Mouse (Mus musculus) spleen, postnatal 14 days (tissue): ENCODE results near the gene Hdac4.

Experiments
- DNase-seq, 2 experiments: peaks; one replicate each; pipeline ENCODE4 v3.0.0; 2021 to 2022; ENCODE audit warnings: low spot score in 2 of 2

Gene Hdac4

DNA sequence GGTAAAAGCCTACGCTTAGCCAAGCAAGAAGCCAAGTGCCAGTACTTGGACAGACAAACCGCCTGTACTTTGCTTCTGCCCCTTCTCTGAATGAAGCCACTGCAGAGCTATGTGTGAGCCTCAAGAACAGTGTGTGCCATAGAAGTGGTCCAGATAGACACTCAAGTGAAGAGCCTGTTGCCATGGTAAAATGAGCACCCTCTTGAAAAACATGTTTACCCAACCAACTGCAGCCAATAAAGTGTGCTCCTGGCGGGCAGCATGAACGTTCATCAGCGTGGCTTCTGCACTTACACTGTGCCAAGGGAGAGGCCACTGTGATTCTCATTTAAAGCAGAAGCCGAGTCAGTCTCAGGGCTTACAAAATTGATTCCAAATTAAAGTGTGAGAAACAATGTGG is 165.0 kb downstream of the Hdac4 start:
- DNase-seq = no peak

DNA sequence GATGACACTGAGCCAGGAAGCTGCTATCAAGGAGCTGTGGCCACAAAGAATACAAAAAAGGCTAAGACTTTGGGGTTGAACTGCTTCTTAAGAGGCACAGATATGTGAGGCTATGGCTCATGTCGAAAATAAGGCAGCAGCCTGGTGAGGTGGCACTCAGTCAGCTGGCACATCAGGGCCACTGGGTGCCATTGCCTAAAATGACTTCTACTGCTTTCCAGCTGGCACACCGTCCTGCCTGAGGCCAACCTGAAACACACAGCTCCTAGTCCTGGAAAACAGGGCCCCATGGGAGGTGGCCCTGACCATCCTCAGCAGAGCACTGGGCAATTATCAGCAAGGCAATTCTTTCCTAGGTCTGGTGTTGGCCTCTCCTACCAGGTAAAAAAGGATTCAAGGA is 167.3 kb downstream of the Hdac4 start:
- no peak for DNase-seq

DNA sequence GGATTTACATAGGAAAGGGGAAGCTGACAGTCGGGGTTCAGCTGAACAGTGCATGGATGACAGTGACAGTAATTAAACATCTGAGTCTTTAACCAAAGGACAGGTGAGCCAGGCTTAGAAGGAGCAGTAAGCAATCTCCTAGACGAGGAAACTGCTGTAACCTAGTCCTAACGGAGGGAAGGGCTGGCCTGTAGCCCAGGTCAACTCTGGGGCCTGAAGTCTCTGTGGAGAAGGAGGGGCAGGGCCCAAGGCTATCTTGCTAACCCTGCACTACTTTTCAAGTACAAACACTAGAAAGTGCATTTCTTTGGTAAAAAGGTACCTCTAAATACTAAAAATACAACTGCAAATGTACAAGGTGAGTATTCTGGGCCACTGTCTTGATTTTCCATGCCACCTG is 169.1 kb downstream of the Hdac4 start:
- no peak for DNase-seq

DNA sequence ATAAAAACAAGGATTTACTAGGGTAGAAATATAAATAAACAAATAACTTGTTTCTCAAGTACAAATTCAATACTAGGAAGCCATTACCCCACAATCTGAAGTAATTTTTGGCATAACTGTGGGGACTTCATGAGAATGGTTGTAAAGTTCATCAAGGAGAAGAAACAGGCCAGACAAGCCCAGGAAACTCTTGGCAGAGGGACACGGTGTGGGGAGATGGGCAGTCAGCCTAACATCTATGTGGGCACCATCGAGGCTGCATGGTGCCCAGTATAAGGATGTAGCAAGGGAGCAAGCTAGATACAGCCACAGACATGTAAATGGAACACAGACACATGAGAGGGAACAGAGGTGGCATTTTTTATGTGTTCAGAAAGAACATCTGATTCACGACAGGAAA is 171.6 kb downstream of the Hdac4 start:
- no peak for DNase-seq

DNA sequence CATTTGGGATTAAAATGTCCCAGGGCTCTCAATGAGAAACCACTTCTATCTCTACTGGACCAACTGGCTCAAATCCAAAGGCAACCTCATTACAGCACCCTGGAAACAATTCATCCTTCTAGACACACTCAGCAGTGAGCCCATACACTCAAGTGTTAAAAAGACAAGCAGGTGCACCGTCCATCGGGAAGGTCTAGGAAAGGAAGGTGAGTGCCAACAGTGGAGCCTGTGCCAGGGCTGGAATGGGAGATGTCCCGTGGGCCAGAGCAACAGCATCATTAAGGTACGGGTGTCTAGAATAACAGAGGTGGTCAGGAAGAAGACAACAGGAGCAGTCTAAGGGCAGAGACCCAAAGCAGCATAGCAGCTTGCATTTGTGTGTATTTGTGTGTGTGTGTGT is 173.5 kb downstream of the Hdac4 start:
- DNase-seq = no peak

DNA sequence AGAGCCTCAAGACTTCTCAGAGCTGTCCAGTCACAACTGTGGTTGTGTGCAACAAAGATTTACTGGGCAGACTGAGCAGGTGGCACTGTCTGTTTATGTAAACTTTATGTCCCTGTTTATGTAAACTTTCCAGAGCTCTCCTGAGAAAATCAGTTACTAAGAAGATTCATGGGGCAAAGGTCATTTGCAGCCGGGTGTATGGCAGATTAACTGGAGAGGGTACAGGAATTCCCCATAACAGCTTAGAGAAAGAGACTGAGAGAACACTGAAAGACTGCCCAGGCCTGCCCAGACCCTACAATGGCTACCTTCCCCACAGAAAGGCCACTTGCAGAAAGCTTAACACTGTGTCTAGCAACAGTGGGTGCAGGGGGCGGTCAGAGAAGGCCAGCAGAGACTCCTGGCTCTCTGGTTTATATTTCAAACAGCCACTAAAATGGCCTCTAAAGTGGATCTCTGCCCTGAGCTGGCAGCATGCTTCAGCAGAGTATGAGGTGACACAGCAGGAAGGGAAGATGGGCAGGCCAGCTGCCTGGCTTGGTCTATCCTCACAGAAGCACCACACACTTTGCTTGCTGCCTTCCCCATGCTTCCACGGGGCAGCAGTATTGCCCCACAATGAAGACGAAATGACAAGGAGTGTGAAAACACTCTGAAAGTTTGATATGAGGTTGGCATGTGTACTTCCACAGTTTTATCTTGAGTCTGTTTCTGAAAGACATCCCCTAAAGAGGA is 179.4 kb downstream of the Hdac4 start:
- no peak for DNase-seq

DNA sequence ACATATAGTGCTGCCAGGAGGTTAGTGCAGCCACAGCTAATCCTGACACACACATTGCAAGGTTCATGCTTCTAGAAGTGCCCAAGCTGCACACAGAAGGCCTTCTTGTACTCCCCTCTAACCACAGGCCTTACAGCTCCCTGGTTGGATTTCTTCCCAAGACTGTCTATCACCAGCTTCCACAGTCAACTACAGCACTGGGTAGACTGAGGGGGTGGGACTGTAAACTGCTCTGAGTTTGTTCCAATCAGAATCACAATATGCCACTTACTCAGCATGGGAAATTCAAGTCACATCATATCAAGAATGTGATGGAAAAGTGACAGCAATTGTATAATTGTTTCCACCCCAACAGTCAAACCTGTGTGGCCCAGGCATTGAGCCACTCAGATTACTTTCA is 180.2 kb downstream of the Hdac4 start:
- DNase-seq = no peak

DNA sequence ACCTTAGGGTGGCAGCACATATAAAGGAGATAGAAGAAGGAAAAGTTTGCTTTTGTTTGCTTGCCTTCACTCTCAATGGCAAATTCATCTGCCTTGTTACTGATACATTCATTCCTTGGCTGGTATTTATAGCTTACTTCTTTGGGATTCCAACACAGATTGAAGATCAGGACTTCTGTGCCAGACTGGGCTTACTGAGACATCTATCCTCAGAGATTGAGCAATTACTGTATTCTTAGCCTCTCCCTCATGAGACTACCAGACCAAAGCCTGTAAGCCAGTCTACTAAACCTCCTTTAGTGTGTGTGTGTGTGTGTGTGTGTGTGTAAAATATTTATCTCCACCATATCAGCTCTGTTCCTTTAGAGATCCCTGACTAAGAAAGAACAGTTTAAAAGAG is 181.0 kb downstream of the Hdac4 start:
- no peak for DNase-seq

DNA sequence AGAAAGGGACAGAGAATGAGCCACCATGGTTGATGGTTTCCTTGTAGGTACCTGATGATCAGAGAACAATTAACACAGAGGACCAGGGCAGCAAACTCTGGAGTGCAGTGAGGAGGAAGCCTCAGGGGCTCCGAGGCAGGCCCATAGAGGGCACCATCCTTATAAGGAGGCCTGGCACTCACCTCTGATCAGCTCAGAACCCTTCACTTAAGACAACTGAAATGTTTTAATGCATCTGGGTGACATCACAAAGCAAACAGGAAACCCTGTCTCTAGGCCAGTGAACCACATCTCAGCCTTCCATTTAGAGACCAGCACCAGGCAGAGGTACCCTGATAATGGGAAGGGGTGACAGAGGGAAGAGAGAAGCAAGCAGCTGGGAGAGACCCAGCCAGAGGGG is 188.8 kb downstream of the Hdac4 start:
- no peak for DNase-seq

DNA sequence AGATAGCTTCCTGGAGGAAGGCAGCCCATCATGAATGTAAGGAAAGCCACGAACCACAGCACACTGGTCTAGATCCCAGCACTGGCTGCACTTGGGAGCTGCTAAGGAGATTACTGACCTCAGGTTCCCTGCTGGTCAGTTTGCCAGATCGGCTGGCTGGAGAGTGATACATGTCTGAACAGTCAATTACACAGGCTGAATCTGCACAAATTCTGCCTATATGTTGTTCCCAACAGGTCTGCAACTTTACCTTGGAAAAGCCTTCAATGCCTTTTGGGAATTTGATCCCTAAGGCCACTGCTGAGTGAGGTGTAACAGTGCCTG is 189.9 kb downstream of the Hdac4 start:
- no peak for DNase-seq

DNA sequence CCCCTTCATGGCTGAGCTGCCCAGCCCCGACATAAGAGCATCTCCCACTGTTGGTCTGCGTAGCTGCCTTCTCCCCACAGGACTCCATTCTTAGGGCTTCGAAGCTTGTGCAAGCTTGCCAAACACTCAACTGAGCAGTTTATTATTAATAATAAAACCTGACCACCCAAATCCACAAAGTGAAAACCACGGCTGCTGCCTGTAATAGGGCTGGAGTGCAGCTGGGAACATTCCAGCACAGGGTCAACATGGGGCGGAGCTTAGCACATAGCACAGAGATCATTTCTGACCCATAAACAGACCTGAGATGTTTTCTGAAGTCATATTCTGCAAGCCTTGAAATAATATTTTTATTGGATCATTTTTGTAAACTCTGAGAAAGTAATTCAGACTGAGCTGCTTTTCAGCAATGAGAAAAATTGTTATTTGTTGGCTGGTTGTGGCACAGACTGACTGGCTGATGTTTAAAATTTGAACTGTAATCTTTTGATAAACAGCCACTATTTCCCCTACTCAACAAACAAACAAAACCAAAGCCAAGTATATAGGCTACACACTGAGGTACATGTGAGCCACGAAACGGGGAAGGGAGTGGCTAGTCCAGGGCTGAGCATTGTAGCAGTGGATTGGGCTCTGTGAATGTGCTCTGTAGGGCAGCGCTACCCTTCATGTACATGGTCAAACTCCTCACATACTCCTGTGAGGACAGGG is 190.4 kb downstream of the Hdac4 start:
- DNase-seq = no peak

DNA sequence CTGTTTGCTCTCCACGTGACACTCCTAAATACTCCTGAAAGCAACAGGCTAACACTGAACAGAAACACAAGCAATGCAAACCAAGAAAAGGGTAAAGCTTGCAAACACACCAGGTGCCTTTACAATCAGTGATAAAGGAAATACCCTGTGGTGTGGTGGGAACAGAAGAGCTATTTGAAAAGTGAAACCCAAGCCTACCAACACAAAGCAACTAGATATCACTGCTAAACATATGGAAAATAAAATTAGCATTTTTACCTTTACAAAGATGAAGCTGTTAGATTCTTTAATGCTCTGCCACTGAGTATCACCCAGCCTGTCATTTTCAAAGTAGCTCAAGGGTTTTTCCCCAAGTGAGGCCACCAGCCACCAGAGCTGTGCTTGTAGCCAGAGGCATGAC is 191.4 kb downstream of the Hdac4 start:
- DNase-seq = no peak

DNA sequence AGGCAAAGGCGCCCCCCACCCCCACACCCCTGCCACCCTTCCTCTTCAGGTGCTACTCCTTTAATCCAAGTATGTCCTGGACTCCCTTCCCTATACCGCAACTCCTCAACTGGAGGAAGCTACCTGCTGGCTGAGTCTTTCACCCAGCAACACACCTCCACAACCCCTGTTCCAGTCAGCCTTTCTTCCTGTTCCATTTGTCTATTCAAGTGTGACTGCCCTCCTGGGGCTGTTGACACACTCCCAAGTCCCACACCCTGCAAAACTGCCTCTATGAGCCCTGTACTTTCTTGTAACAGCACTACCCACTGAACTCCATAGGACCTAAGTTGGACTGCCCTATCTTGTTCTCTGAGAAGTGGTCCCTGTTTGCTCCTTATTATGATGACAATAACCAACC is 195.3 kb downstream of the Hdac4 start:
- no peak for DNase-seq

DNA sequence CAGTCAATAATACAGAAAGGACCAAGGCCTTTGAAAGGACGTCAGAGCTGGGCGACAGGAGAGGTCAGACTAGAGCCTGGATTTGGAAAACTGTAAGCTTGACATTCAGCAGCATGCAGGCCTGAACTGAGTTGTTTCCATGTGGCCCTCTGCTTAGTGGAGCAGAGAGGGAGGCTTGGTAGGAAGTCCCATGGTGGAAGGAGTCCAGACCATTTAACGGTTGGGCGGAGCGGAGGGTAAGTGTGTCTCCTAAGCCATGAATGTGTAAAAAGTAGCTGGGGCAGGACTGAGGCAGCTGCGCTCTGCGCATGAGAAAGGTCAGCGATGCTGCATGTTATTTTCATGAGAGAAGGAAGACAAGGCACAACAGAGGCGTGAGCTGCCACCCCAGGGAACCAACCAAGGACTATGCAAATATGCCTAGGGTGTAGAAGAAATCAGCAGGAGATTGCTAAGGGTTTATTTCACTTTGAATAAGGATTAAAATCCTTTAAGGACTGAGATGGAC is 201.8 kb downstream of the Hdac4 start:
- no peak for DNase-seq

DNA sequence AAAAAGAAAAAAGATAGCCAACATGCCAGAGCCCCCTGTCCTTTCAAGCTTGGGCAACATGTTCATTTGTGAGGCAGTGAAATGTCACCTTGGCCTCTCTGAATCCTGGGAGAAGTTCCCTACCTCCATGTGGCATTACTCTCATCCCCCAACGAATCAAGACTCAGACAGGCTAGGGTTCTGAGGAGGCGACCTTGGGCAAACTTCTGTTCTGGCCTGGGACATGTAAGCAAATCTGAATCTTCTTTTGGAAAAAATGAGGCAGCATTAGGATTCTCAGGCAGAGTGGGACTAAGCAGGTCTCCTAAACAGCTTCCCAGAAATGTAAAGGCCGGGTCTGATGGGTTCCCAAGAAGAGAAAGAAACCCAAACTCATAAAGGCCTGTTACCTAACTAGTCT is 202.8 kb downstream of the Hdac4 start:
- DNase-seq = no peak

DNA sequence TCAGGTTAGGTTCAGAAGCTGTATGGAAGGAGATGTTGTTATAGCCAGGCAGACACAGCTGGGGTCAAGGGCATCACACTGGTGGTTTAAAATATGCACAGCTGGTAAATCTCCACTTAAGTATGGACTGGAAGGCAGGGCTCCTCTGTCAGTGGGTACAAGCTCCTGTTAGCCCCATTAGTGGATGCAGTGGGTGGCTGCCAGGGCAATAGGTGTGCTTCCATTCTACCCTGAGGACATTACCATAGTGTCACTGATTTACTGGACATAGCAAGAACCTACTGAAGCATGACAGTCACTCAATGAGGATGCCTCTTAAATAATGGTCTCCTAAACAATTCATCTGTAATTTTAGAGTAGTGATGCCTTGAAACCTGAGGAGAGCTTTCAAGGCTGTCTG is 203.9 kb downstream of the Hdac4 start:
- no peak for DNase-seq

DNA sequence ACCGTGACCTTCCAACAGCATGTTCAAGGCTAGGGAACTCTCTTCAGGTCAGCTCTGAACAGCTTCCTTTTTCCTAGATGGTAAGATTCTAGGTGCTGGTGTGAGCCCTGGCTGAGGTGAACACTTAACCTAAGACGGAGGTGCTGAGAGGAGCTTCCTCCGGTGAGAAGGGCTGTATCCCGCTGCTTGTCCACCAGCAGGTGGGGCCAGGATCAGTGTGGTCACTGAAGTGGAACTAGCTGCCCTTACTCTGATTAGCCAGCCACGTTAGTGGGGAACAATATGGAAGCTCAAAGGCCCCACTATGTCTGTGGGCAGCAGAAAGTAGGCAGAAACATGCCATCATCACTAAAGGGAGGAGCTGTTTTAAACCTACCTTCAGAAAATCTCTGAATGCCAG is 204.6 kb downstream of the Hdac4 start:
- no peak for DNase-seq

DNA sequence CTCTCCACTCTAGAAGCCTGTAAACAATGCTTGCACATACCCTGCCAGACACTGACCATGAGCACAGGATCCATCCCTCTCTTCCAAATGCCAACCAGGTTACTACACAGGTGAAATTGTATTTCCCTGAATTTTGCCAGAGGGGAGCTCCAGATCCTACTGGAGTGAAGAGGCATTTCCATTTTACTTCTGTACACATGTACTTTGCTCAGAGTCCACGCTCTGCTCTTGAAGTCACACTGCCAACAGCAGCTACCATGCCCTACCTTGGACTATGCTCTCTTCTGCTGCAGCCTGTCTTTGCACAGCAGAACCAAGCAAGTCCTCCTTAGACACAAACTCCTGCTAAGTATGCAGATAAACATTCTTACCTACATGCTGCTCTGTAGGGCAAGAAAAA is 206.6 kb downstream of the Hdac4 start:
- DNase-seq = no peak

DNA sequence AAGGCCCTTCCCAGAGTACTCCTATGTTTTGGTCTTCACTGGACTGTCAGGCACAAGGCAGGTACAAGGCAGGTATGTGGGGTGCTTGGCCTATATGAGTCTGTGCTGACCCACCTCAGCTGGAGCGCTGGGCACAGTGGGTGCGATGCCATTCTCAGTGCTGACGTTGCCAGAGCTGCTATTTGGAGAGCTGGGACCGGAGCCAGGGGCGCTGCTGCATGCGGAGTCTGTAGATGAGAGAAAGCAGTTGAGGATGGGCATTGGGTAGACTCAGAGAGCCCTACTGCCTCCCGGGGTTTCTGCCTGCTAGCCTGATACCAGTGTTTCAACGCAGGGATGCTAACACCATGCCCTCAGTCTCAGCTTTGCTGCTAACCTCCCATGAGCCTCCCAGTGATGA is 208.1 kb downstream of the Hdac4 start:
- no peak for DNase-seq

DNA sequence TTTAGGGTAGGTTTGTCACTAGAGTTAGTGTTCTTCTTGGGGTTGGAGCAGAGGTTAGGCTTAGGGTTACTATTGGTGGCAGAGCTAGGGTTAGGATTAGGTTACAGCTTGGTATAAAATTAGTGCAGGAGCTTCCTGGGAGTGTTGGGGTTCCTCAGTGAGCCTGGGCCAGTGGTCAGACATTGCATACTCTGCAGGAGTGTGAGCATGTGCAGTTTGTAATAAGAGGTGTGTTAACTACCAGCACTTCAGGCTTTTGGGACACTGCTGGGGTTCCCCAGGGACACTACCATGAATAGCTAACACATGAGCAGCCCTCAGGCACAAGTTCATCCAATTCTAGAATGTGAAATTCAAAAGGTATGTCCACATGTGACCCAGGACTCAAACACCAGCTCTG is 209.7 kb downstream of the Hdac4 start:
- DNase-seq = no peak

DNA sequence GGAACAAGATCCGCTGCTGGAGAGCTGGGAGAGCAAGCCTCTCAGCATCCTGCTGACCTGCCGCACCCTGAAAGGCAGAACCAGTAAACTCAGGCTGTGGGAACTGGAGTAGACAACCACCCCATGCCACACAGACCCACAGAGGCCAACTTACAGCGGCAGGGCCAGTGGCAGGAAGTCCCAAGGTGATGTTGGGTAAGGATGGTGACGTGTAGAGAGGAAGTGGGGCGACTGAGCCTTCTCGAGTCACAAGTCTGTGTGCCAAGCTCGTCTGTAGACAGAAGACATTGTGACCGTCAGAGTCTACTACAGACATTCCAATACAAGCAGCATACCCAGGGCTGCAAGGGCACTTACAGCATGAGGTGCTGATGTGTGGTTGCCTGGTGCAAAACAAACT is 211.0 kb downstream of the Hdac4 start:
- no peak for DNase-seq

DNA sequence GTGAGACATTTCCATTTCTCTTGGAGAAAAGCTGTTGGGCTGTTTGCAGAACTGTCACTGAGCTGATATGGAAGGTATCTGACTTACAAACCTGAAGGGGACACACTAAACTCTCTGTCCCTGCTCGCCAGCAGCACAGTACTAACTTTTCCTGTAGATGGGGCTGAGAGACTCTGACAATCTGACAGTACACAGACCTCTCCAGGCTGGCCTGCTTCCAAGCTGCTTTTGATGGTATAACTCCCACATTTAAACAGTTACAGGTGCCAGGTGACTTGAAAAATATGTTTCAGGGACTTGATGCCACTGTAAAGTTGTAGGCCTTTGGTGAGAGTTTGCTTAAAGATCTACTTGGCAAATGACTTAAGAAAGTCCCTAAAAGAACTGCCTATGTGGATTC is 214.1 kb downstream of the Hdac4 start:
- DNase-seq = no peak

DNA sequence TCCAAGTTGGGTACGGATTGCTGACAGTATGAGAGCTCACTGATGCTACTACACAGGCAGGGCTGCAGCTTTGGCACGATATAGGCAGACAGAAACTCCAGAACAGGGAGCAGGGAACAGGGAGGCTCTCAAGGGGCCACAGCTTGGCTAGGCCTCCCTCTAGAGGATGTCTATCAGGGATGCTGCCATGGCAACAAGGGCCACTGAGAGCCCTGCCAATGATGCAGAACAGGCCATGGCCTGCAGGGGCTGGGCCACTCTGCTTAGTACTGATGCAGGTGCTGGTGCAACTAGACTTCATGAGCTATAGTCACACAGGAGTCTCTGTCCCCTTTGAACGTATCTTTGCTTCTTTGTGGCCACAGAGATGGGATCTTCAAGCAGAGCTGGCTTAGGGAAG is 217.1 kb downstream of the Hdac4 start:
- DNase-seq = no peak
